Mouse (Mus musculus): ENCODE data around the gene St7.

- TF ChIP-seq CTCF (conservative IDR thresholded peaks at IDR 0.05; ENCODE audit: low read length) (no peak), NANOG (IDR thresholded peaks at IDR 0.05; ENCODE audit: borderline replicate concordance, low read length) (no peak)
These were observed 65.8 kb downstream of the St7 start for GRCm38 (mm10) chr6:17758568-17758967.

Data from E14TG2a.4 (cell line).